Mouse (Mus musculus): Measurements from ENCODE around the gene Gm20823.
"Not testable (repeated sequence)": the region's sequence is repeated elsewhere in the genome, so short reads cannot be mapped to it uniquely, and the experiment has no call there.

DNA sequence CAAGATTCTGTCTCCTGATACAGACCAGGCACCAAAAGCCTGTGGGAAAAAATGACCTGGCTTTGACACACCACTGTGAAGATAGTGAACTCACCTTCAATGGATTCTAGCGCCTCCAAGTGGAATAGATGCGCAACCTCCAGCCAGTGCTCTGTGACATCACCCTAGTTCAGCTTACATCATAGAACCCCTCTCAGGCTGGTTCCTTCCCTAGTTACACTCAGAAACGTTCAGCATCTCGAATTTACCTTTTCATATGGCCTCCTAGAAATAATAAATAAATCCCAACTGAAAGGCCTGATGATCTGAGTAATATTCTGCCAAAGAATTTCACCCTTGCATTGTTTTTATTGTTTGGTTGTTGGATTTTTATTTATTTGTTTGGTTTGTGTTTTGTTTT lies at the start of gene Gm20823:
- not testable (repeated sequence) for TF ChIP-seq CTCF (IDR thresholded peaks at IDR 0.05; ENCODE audit: control insufficient read depth, insufficient read depth, insufficient replicate concordance, low read depth, low read length); POLR2A (IDR thresholded peaks at IDR 0.05; ENCODE audit: control insufficient read depth, low read depth, low read length)

Measured in testis, adult 2 months (tissue).